Mouse (Mus musculus) megakaryocyte progenitor cell, adult 5-6 weeks (primary cell): ENCODE results near the gene Armc7. TPM values are rescaled to one million over a fixed set of nuclear protein-coding genes. Genes with fewer than 3 reads are reported as not detected.
"Not testable (repeated sequence)": the region's sequence is repeated elsewhere in the genome, so short reads cannot be mapped to it uniquely, and the experiment has no call there.

Experiments used
- ATAC-seq: replicated peaks from 2 replicates; pipeline ENCODE4 v1.8.0; 2016; ENCODE audit warnings: mild to moderate bottlenecking, moderate TSS enrichment, inconsistent platforms; ENCODE audit not compliant: poor library complexity
- total RNA-seq, 2 experiments: library from RNA; stranded (forward) in 1 of 2; stranded (reverse) in 1 of 2; fragments of 157-497, 149-512 nt in 1 of 2; fragments of 200-1000 nt in 1 of 2; gene quantifications; 2 replicates each; pipeline versions ENCODE4 v1.2.3 to v1.2.4; 2015 to 2017

Armc7 gene
- total RNA-seq, 2 experiments from 2014 or later: 4.6 to 5.1 TPM

GRCm38 (mm10) chr11:115490441-115491355 lies 15.2 kb downstream of the Armc7 start:
- ATAC-seq: 0 out of 2 replicates have a peak, but pooled peaks have one; percentile 3

GRCm38 (mm10) chr11:115491356-115492083 lies 16.1 kb downstream of the Armc7 start, which contains the start of gene Nt5c:
Gene Nt5c, minus strand, starts transcription at chr11:115491862.
- peak; percentile 94 for ATAC-seq

GRCm38 (mm10) chr11:115492387-115492786 lies 16.9 kb downstream of the Armc7 start:
- peak; percentile 28; the same call in 1 of the 2 replicates for ATAC-seq

- ATAC-seq: not testable (repeated sequence)
These were observed 21.1 kb downstream of the Armc7 start for GRCm38 (mm10) chr11:115496559-115496958.

- ATAC-seq: no peak
These were observed 27.2 kb downstream of the Armc7 start for GRCm38 (mm10) chr11:115502636-115503035.

GRCm38 (mm10) chr11:115506586-115506985 lies 31.1 kb downstream of the Armc7 start:
- peak; percentile 72 for ATAC-seq

GRCm38 (mm10) chr11:115508061-115508460 lies 32.6 kb downstream of the Armc7 start:
- peak; percentile 35 for ATAC-seq

GRCm38 (mm10) chr11:115509773-115510506 lies 34.5 kb downstream of the Armc7 start:
- no peak for ATAC-seq

GRCm38 (mm10) chr11:115510507-115510888 lies 35.0 kb downstream of the Armc7 start:
- ATAC-seq: no peak

GRCm38 (mm10) chr11:115511121-115511520 lies 35.7 kb downstream of the Armc7 start:
- ATAC-seq: peak; percentile 36

- no peak for ATAC-seq
These were observed 36.5 kb downstream of the Armc7 start for GRCm38 (mm10) chr11:115512004-115512403.

- ATAC-seq: peak; percentile 15
These were observed 37.1 kb downstream of the Armc7 start for GRCm38 (mm10) chr11:115512407-115513183.

- peak; percentile 7 for ATAC-seq
These were observed 38.1 kb downstream of the Armc7 start for GRCm38 (mm10) chr11:115513271-115514237.

GRCm38 (mm10) chr11:115514238-115514663 lies 38.8 kb downstream of the Armc7 start, which contains the start of gene Jpt1:
Gene Jpt1, minus strand, starts transcription at chr11:115514387.
- ATAC-seq: peak; percentile 79

GRCm38 (mm10) chr11:115515021-115515420 lies 39.6 kb downstream of the Armc7 start:
- no peak for ATAC-seq

- ATAC-seq: no peak
These were observed 41.5 kb downstream of the Armc7 start for GRCm38 (mm10) chr11:115516942-115517341.

GRCm38 (mm10) chr11:115518693-115519092 lies 43.2 kb downstream of the Armc7 start:
- ATAC-seq: no peak

GRCm38 (mm10) chr11:115519581-115519980 lies 44.1 kb downstream of the Armc7 start:
- ATAC-seq: no peak

- ATAC-seq: no peak
These were observed 44.8 kb downstream of the Armc7 start for GRCm38 (mm10) chr11:115520218-115520617.
